Mouse (Mus musculus): ENCODE data around the gene Rhbdd1. TPM values are rescaled to one million over a fixed set of nuclear protein-coding genes. Genes with fewer than 3 reads are reported as not detected.

Rhbdd1 gene
- total and polyA plus RNA-seq, 3 experiments = 12.6 to 21.8 (median 19.8) TPM

GRCm38 (mm10) chr1:82446049-82446448 is 129.8 kb downstream of the Rhbdd1 start:
- TF ChIP-seq GABPA (IDR thresholded peaks at IDR 0.05; ENCODE audit: insufficient replicate concordance, low read depth, low read length) (no peak), MAZ (IDR thresholded peaks at IDR 0.05; ENCODE audit: low read depth, low read length) (no peak), MXI1 (IDR thresholded peaks at IDR 0.05; ENCODE audit: low read depth, low read length) (no peak), JUND (conservative IDR thresholded peaks at IDR 0.05; ENCODE audit: low read depth, low read length) (no peak), PAX5 (IDR thresholded peaks at IDR 0.05; ENCODE audit: low read length) (no peak), BHLHE40 (IDR thresholded peaks at IDR 0.05; ENCODE audit: low read depth, low read length) (no peak), USF1 (IDR thresholded peaks at IDR 0.05; ENCODE audit: low read depth, low read length) (no peak), ZC3H11A (IDR thresholded peaks at IDR 0.05; ENCODE audit: low read depth, low read length) (no peak), POLR2A (IDR thresholded peaks at IDR 0.05; ENCODE audit: low read depth, low read length) (no peak), KAT2A (IDR thresholded peaks at IDR 0.05; ENCODE audit: insufficient replicate concordance, low read length) (no peak), SMC3 (IDR thresholded peaks at IDR 0.05; ENCODE audit: low read depth, low read length) (no peak), ETS1 (conservative IDR thresholded peaks at IDR 0.05; ENCODE audit: low read depth, low read length) (no peak), EP300 (IDR thresholded peaks at IDR 0.05; ENCODE audit: low read length) (no peak), JUN (IDR thresholded peaks at IDR 0.05; ENCODE audit: insufficient read depth, low read depth, low read length) (no peak), IRF4 (IDR thresholded peaks at IDR 0.05; ENCODE audit: low read depth, low read length) (no peak), ZNF384 (IDR thresholded peaks at IDR 0.05; ENCODE audit: low read depth, low read length) (no peak), MYC (IDR thresholded peaks at IDR 0.05; ENCODE audit: low read depth, low read length) (no peak), MAX (IDR thresholded peaks at IDR 0.05; ENCODE audit: low read length) (no peak), ZKSCAN1 (IDR thresholded peaks at IDR 0.05; ENCODE audit: borderline replicate concordance, low read depth, low read length) (no peak), HCFC1 (IDR thresholded peaks at IDR 0.05; ENCODE audit: low read depth, low read length) (no peak)
- Histone ChIP-seq H3K4me3 (replicated peaks in 1 of 3; ENCODE audit: low read depth in 2 of 3, low read length in 2 of 3, poor library complexity in 1 of 3) (no peak overlapping the region), H3K36me3 (replicated peaks in 1 of 2; ENCODE audit: control insufficient read depth in 1 of 2, insufficient read depth in 1 of 2, low read length in 1 of 2) (peaks cover 15 to 52% of the 10 kb centered on the region in 2 experiments), H3K9ac (ENCODE audit: insufficient read depth, low read depth) (no peak overlapping the region), H3K27me3 (replicated peaks) (no peaks in the 10 kb centered on the region), H3K4me2 (ENCODE audit: insufficient read depth, low read depth, poor library complexity, severe bottlenecking) (no peak overlapping the region), H3K27ac (ENCODE audit: insufficient read depth, low read depth) (no peak overlapping the region), H3K9me3 (replicated peaks; ENCODE audit: low read length) (no peaks in the 10 kb centered on the region), H3K4me1 (ENCODE audit: control insufficient read depth in 1 of 2, insufficient read depth in 2 of 2) (peaks cover 7 to 14% of the 10 kb centered on the region in 2 experiments), H3K79me2 (replicated peaks; ENCODE audit: control insufficient read depth, extremely low read depth, insufficient read depth, poor library complexity, severe bottlenecking) (no peaks in the 10 kb centered on the region)
- in situ Hi-C loops (cut with MboI; ENCODE audit: low pct_ligation_motif_present, low pct_unique_long_range_greater_than_20kb, low sequenced_read_pairs) (no loop called here), dilution Hi-C loops (cut with MboI; ENCODE audit: extremely low pct_ligation_motif_present, extremely low pct_unique_long_range_greater_than_20kb, low sequenced_read_pairs) (no loop called here)
- DNase-seq (ENCODE audit: extremely low read depth) = no peak

- Histone ChIP-seq H3K4me2 (ENCODE audit: insufficient read depth, low read depth, poor library complexity, severe bottlenecking) (no peak overlapping the region), H3K9ac (ENCODE audit: insufficient read depth, low read depth) (no peak overlapping the region), H3K4me1 (ENCODE audit: control insufficient read depth in 1 of 2, insufficient read depth in 2 of 2) (no peaks in the 10 kb centered on the region), H3K27me3 (replicated peaks) (no peaks in the 10 kb centered on the region), H3K27ac (ENCODE audit: insufficient read depth, low read depth) (no peak overlapping the region), H3K36me3 (replicated peaks in 1 of 2; ENCODE audit: control insufficient read depth in 1 of 2, insufficient read depth in 1 of 2, low read length in 1 of 2) (peaks cover 8 to 21% of the 10 kb centered on the region in 2 experiments), H3K79me2 (replicated peaks; ENCODE audit: control insufficient read depth, extremely low read depth, insufficient read depth, poor library complexity, severe bottlenecking) (no peaks in the 10 kb centered on the region), H3K9me3 (replicated peaks; ENCODE audit: low read length) (no peaks in the 10 kb centered on the region), H3K4me3 (replicated peaks in 1 of 3; ENCODE audit: low read depth in 2 of 3, low read length in 2 of 3, poor library complexity in 1 of 3) (no peak overlapping the region)
- no peak for TF ChIP-seq MXI1 (IDR thresholded peaks at IDR 0.05; ENCODE audit: low read depth, low read length)
- no peak for TF ChIP-seq USF1 (IDR thresholded peaks at IDR 0.05; ENCODE audit: low read depth, low read length)
- TF ChIP-seq POLR2AphosphoS2 (IDR thresholded peaks at IDR 0.05; ENCODE audit: low read depth, low read length) = no peak
- TF ChIP-seq CHD2 (IDR thresholded peaks at IDR 0.05; ENCODE audit: low read length) = no peak
- no peak for TF ChIP-seq GABPA (IDR thresholded peaks at IDR 0.05; ENCODE audit: insufficient replicate concordance, low read depth, low read length)
- no peak for TF ChIP-seq ELF1 (IDR thresholded peaks at IDR 0.05; ENCODE audit: low read depth, low read length)
- no peak for TF ChIP-seq ZKSCAN1 (IDR thresholded peaks at IDR 0.05; ENCODE audit: borderline replicate concordance, low read depth, low read length)
- TF ChIP-seq IRF4 (IDR thresholded peaks at IDR 0.05; ENCODE audit: low read depth, low read length) = no peak
- TF ChIP-seq SIN3A (IDR thresholded peaks at IDR 0.05; ENCODE audit: low read length) = no peak
- TF ChIP-seq ZNF384 (IDR thresholded peaks at IDR 0.05; ENCODE audit: low read depth, low read length) = no peak
- TF ChIP-seq JUN (IDR thresholded peaks at IDR 0.05; ENCODE audit: insufficient read depth, low read depth, low read length) = no peak
- no peak for TF ChIP-seq MYC (IDR thresholded peaks at IDR 0.05; ENCODE audit: low read depth, low read length)
- no peak for TF ChIP-seq MEF2A (IDR thresholded peaks at IDR 0.05; ENCODE audit: borderline replicate concordance, low read depth, low read length)
- in situ Hi-C loops (cut with MboI; ENCODE audit: low pct_ligation_motif_present, low pct_unique_long_range_greater_than_20kb, low sequenced_read_pairs) (no loop called here), dilution Hi-C loops (cut with MboI; ENCODE audit: extremely low pct_ligation_motif_present, extremely low pct_unique_long_range_greater_than_20kb, low sequenced_read_pairs) (no loop called here)
- no peak for DNase-seq (ENCODE audit: extremely low read depth)
These were observed 133.6 kb downstream of the Rhbdd1 start for GRCm38 (mm10) chr1:82449851-82450250.
